Mouse (Mus musculus) bone marrow, adult 2 months (tissue): Measurements from ENCODE around the gene Ipo8.
A peak's percentile ranks its signal among the peaks of the same experiment; 100 is the strongest.

Experiments
- CTCF ChIP-seq: fragments of 200-500 bp; IDR thresholded peaks from 2 replicates; pipeline ENCODE4 v1.5.1; 2011; ENCODE audit warnings: low read length, control low read depth; ENCODE audit not compliant: control insufficient read depth, insufficient read depth
- POLR2A ChIP-seq: fragments of 200-500 bp; IDR thresholded peaks from 2 replicates; pipeline ENCODE4 v1.6.1; 2011; ENCODE audit warnings: low read depth, mild to moderate bottlenecking, control low read depth, low read length, borderline replicate concordance; ENCODE audit not compliant: control insufficient read depth

DNA sequence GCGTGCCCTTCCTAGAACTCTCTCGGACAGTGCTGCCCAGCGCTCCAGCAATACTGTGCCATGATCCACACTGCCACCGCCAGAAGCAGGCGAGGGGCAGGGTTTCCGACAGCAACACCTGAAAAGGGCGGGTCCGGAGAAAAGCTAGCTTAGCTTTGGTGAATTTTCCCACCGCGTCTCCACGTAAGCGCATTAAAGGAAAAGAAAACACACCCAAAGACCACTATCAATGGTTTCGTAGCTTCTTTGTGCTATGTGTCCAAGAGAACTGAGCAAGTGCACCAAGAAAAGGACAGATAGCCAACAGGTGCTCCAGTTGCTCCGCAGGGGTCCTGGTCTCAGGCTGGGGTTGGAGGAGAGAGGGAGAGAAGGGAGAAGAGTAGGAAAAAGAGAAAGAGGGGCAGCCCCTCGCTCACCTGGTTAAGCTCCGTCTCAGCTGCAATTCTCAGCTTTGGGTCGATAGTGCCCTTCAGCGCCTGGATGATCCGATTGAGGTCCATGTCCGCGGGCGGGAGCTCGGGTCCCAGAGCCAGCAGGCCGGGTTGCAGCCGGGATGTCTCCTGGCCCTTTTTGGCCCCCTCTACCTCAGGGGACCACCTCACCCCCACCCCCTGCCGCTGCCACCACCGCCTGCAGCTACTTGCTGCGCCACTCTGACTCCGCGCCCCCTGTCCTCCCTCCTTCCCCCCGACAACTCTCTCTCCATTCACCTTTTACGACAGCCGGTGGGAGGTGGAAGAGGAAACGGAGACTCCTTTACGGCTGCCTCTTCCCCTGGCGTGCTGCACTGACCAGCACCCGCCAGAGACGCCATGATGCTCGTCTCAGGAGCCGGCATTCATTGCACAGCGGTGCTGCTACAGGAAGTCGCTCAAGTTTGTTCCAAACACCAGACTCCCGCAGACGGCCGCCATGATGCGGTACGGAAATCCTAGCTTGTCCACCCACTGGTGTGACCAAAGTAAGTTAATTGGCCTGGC is at the start of gene Ipo8:
- TF ChIP-seq POLR2A (peak; percentile 72; the same call in 1 of the 2 replicates), CTCF (no peak; the same call in 1 of the 2 replicates)
